Mouse (Mus musculus) gastrocnemius, postnatal 14 days (tissue): ENCODE results near the gene Myo18b. TPM values are rescaled to one million over a fixed set of nuclear protein-coding genes. Genes with fewer than 3 reads are reported as not detected.

ENCODE experiments used
- DNase-seq: peaks from one replicate; pipeline ENCODE4 v3.0.0; 2021; ENCODE audit warnings: mixed read lengths
- intact Hi-C: fragments of 180-260 bp; cut with DNase I; formaldehyde crosslinking; loops from one replicate; pipeline ENCODE4 v1.15.1; 2025; ENCODE audit warnings: low total_unique reads
- total RNA-seq, 2 experiments: library from RNA; stranded (reverse); gene quantifications; 2 replicates each; pipeline ENCODE4 v1.2.3; 2021

The Myo18b gene
- total RNA-seq, 2 experiments from 2014 or later = 409 to 424 TPM

GRCm38 (mm10) chr5:112886687-112887491 is 9.3 kb downstream of the Myo18b start:
- intact Hi-C loops = no loop called here

GRCm38 (mm10) chr5:112877391-112878115 is 18.6 kb downstream of the Myo18b start:
- no peak for DNase-seq
- intact Hi-C loops = no loop called here

More at GRCm38 (mm10) chr5:112886687-112887491, 9.3 kb downstream of the Myo18b start:
- peak; percentile 87 for DNase-seq

GRCm38 (mm10) chr5:112876846-112877390 is 19.2 kb downstream of the Myo18b start:
- intact Hi-C loops = no loop called here
- peak; percentile 24 for DNase-seq

DNA sequence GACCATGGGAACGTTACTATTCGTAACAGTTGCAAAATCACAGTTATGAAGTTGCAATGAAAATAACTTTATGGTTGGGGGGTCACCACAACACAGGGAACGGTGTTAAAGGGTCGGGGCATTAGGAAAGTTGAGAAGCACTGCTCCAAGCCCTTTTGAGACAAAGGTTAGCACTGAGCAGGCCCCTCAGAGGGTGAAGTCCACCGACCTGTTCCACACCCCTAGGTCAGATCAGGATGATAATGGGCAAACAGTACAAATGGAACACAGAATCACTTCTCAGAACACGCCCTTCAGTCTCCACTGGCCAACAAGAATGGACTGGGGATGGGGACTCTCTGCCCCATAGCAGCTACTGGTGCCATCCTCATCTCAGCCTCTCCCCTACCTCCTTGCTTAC is 23.2 kb downstream of the Myo18b start:
- no peak for DNase-seq
- intact Hi-C loops = loop anchor here (2.0 kb wide), 1 partner anchor 180 kb away; no protein-coding TSS in a partner anchor

GRCm38 (mm10) chr5:112870729-112871128 is 25.4 kb downstream of the Myo18b start:
- intact Hi-C loops = no loop called here
- peak; percentile 70 for DNase-seq

DNA sequence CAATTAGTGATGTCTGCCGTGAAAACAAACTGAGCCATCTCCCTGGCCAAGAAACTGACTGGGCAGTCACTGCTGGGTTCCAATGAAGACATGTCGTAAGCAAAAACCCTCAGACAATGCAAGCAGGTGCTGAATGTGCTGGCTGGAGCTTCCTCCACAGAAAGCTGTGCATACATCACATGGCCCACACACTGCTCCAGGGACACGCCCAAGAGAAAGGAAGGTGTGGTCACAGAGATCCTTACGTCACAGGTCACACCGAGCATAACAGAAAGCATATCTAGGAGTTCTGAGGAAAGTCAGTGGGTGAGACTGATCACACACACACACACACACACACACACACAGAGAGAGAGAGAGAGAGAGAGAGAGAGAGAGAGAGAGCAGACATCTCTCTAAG is 27.5 kb downstream of the Myo18b start:
- intact Hi-C loops = no loop called here
- DNase-seq = no peak

GRCm38 (mm10) chr5:112864719-112865367 is 31.3 kb downstream of the Myo18b start:
- intact Hi-C loops = no loop called here
- DNase-seq = peak; percentile 45

DNA sequence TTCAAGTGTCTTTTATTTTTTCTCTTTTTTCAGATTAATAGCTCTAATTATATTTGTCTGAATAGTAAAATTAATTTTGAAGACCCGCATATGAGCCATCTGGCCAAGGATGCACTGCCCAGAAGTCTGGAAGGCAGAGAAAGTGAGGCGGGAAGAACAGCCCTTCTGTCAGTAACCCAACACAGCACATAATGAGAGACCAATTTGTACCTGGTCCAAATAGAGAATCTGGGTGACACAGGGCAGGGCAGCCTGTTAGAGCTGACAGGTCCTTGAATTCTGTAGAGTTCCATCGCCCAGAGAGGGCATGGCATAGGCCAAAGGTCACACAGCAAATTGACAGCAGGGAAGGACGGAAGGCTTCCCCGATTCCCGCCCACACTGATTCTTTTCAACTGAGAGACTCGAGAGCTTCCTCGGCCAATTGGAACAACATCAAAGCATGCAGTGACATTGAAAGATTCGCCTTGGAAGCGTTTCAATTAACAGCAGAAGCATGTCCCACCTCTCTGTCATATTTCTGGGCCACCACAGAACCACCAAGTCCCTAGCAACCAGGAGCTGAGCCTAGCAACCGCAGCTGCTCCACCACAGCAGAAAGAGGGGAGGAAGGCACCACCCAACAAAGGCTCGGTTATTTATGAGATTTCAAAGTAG is 36.7 kb downstream of the Myo18b start:
- intact Hi-C loops = no loop called here
- no peak for DNase-seq

DNA sequence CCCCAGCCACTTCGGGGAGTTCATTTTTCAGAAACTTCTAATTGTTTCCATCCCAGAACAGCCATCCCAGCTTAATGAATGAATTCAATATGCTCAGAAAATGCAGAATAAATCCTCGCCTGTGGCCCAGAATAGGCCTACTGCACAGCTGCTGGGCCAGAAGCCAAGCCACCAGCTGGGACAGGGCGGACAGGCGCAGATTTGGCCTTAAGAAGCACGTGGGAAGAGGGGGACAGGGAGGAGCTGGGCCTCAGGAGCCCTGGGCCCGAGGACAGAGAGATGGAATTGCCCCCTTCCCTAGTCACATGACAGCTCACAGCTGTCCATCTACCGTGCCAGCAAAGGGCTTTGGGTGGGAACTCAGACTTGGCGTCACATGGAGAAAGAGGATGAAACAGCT is 43.0 kb downstream of the Myo18b start:
- intact Hi-C loops = no loop called here
- DNase-seq = peak; percentile 92

- intact Hi-C loops = no loop called here
- no peak for DNase-seq
These were observed 44.8 kb downstream of the Myo18b start for GRCm38 (mm10) chr5:112851389-112851788.

DNA sequence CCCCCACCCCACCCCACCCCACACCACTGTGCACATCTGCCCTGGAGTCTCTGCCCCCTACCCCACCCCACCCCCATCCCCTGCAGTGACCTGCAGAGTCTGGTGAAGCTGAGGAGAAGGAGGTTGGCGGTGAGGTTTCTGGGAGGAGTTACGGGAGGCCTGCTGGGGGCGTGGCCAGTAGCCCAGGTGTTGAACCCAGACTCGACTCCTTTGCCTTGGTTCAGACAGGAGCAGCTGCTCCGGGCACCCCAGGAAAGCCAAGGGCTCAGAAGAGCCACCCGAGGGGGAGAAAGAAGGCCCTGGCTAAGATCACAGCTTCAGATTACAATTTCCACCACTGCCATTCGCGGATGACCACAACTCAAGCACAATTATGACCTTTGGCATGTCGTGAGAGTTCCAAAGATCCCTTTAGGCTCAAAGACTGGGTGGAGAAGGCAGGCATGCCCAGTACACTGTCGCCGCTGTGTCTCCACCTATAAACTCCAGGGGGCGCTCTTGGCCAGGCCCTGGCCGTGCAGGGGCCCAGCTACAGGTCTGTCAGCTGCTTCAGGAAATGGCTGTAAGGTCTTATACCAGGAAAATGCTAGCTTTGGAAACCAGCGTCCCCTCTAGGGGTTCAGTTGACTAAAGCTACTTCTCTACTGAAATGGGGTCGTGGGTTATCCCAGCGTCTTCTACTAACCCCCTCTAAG is 47.4 kb downstream of the Myo18b start:
- peak; percentile 58 for DNase-seq
- intact Hi-C loops = no loop called here

GRCm38 (mm10) chr5:112847985-112848542 is 48.1 kb downstream of the Myo18b start:
- intact Hi-C loops = no loop called here
- no peak for DNase-seq

GRCm38 (mm10) chr5:112846146-112846545 is 50.0 kb downstream of the Myo18b start:
- DNase-seq = no peak
- intact Hi-C loops = no loop called here

DNA sequence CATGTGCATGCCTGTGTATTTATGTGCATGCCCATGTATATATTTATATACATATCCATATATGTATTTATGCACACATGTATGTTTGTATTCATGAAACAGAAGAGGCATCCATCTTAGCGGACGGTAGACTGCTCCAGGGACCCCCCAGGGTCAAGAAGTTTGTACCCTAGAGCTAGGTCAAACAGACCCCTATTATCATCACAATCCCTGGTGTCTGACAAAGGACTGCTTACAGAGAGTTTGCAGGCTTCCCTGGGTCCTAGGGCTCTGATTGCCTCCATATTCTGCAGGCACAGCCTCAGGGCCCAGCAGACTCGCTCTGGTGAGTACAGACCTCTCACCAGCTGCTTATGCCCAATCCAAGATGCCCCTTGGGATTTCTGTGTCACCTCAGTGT is 51.7 kb downstream of the Myo18b start:
- intact Hi-C loops = no loop called here
- DNase-seq = no peak

DNA sequence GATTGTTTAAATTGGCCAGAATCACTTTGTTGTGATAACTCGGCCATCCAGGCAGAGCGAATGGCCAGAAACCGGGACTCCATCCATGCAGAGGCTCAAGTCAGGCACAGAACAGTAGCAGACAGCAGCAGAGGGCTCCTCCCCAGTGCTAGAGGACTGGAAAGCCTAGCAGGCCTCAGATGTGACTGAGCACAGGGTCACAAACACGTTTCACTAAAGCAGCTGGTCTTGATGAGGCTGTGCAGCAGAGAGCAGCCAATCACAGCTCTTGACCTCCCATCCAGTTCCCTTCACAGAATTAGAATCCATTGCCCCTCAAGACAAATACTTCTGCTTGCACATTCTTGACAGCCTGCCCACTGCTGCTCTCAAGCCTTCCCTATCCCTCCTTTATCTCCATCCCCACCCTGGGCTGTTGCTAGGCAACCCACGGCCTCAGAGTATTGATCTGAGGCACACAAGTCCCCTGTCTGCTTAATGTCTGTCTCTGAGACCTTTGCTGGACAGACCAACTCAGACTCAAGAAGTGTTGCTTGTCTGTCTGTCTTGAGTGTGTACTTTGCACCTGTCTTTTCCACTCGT is 52.4 kb downstream of the Myo18b start:
- intact Hi-C loops = no loop called here
- no peak for DNase-seq

- DNase-seq = no peak
- intact Hi-C loops = no loop called here
These were observed 53.5 kb downstream of the Myo18b start for GRCm38 (mm10) chr5:112842696-112843095.

GRCm38 (mm10) chr5:112841850-112842249 is 54.3 kb downstream of the Myo18b start:
- no peak for DNase-seq
- intact Hi-C loops = no loop called here

DNA sequence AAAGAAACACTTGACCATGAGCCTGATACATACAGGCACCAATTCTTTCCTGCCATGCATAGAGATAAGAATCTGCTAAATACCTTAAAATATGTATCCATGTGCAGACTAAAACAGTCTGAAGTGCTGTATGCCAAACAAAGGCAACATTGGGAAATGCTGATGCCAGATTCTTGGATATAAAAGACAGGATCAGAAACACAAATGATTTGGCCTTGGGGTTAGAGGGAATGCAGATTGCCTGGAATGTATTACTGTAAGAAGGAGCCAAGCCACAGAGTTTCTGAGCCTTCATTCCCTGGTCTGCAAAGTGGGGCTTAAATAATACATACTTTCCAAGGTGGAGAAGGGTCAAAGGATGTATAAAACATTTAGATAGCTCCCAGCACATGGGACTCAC is 61.3 kb downstream of the Myo18b start:
- intact Hi-C loops = no loop called here

More for the DNA sequence above, 61.3 kb downstream of the Myo18b start:
- DNase-seq = no peak
